Comparison of ENCODE assay signal across 16 mouse cellular contexts in the genomic region with DNA sequence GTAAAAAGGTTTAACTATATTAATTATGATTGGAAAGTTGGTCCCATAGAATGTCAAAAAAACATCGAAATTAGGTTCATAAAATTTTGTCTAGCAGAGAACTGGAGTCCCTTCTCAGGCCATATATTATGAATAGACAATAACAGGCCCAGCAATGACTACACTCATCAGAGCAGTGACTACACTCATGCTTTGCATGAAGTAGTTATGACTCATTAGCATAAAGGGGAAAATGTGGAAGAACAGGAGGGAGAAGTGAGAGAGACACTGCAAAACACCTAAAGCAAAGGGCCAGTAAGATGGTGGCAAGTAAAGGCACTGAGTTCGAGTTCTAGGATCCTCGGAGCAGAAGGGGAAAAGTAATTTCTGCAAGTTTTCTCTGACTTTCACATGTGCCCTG.
"Had no signal": no experiment of that assay in that cellular context is flagged by ENCODE, and none has a peak within 500 bp of the region (broad histone marks: within the 10 kb centered on the region; RNA-seq: fewer than 3 reads in every experiment).

No protein-coding gene starts in this region.

- H3K9me3 ChIP-seq: neural tube, embryonic 12.5 days; neural tube, embryonic 13.5 days; neural tube, embryonic 15.5 days; stomach, embryonic 15.5 days had no signal

- H3K4me2 ChIP-seq: neural tube, embryonic 12.5 days; neural tube, embryonic 13.5 days; neural tube, embryonic 15.5 days; stomach, embryonic 15.5 days had no signal

- DNase-seq: retina, postnatal 1 day; right cerebral cortex, adult 18-20 months; right cerebral cortex, postnatal 14 days; right cerebral cortex, postnatal 25 days; spleen, adult 18-20 months; thymus, adult 18-20 months; thymus, adult 2 months; thymus, postnatal 14 days; thymus, postnatal 25 days; thymus, postnatal 36 days; thymus, postnatal 4 days had no signal

- H3K4me3 ChIP-seq: neural tube, embryonic 12.5 days; neural tube, embryonic 13.5 days; neural tube, embryonic 15.5 days; stomach, embryonic 15.5 days had no signal

- H3K9ac ChIP-seq: neural tube, embryonic 12.5 days; neural tube, embryonic 13.5 days; neural tube, embryonic 15.5 days; stomach, embryonic 15.5 days had no signal

- H3K36me3 ChIP-seq: neural tube, embryonic 12.5 days; neural tube, embryonic 13.5 days; stomach, embryonic 15.5 days had no signal

- H3K27me3 ChIP-seq: neural tube, embryonic 12.5 days; neural tube, embryonic 13.5 days; neural tube, embryonic 15.5 days; stomach, embryonic 15.5 days had no signal

- H3K27ac ChIP-seq: neural tube, embryonic 12.5 days; neural tube, embryonic 13.5 days; neural tube, embryonic 15.5 days; stomach, embryonic 15.5 days; stomach, postnatal 0 days had no signal
